Comparison of ENCODE assay signal across 8 mouse cellular contexts in the genomic region with DNA sequence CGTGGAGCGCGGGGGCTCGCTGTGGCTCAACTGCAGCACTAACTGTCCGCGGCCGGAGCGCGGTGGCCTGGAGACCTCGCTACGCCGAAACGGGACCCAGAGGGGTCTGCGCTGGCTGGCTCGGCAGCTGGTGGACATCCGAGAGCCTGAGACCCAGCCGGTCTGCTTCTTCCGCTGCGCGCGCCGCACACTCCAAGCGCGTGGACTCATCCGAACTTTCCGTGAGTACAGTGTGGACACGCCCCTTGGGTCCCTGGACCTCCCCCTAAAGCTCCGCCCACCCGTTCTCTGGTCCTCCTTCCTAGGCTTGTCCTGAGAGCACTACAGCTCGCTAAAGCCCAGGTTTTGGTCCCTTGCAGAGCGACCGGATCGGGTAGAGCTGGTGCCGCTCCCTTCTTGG. TPM values are rescaled to one million over a fixed set of nuclear protein-coding genes. Genes with fewer than 3 reads are reported as not detected.
DNase-seq lines count a peak whose midpoint lies in the region; ATAC-seq lines count a peak whose summit lies in the region.

No protein-coding gene starts in this region.

- H3K9ac ChIP-seq in embryonic facial prominence, embryonic 11.5 days (replicated peaks; ENCODE audit: low read length) = peak overlapping the region; percentile 15; the same call in 1 of the 2 replicates
- H3K9ac ChIP-seq in kidney, embryonic 14.5 days (ENCODE audit: low read depth, low read length) = peak overlapping the region; percentile 50; the same call in 1 of the 2 replicates
- H3K9ac ChIP-seq in liver, embryonic 13.5 days = peak overlapping the region; percentile 75

- ATAC-seq in embryonic facial prominence, embryonic 11.5 days (replicated peaks; ENCODE audit: insufficient number of reproducible peaks, low FRiP score, low TSS enrichment, low read depth) = no peak
- ATAC-seq in kidney, embryonic 14.5 days (ENCODE audit: low FRiP score, low TSS enrichment) = peak; percentile 65
- peak; percentile 49 for ATAC-seq in liver, embryonic 13.5 days (ENCODE audit: low read depth)

- peak overlapping the region; percentile 63 for H3K4me2 ChIP-seq in embryonic facial prominence, embryonic 11.5 days (ENCODE audit: low read depth, low read length)
- H3K4me2 ChIP-seq in kidney, embryonic 14.5 days (replicated peaks; ENCODE audit: low read depth, low read length) = peak overlapping the region; percentile 89
- H3K4me2 ChIP-seq in liver, embryonic 13.5 days = peak overlapping the region; percentile 99

- peak overlapping the region; percentile 39 for H3K4me3 ChIP-seq in embryonic facial prominence, embryonic 11.5 days (ENCODE audit: low read depth, low read length)
- H3K4me3 ChIP-seq in heart, embryonic 10.5 days = peak overlapping the region; percentile 66
- H3K4me3 ChIP-seq in kidney, embryonic 14.5 days (ENCODE audit: low read length) = peak overlapping the region; percentile 47
- peak overlapping the region; percentile 75 for H3K4me3 ChIP-seq in liver, embryonic 13.5 days (replicated peaks)

- H3K27ac ChIP-seq in embryonic facial prominence, embryonic 11.5 days (replicated peaks; ENCODE audit: low read depth, low read length) = no peak overlapping the region
- H3K27ac ChIP-seq in heart, embryonic 10.5 days = peak overlapping the region; percentile 5; the same call in 1 of the 2 replicates
- no peak overlapping the region for H3K27ac ChIP-seq in kidney, embryonic 14.5 days (ENCODE audit: low read depth, low read length)
- H3K27ac ChIP-seq in liver, embryonic 13.5 days = no peak overlapping the region

- WGBS in embryonic facial prominence, embryonic 11.5 days = under 1% methylated on average over 34 of the region's 34 CpGs
- WGBS in heart, embryonic 10.5 days = 0% methylated on average over 34 of the region's 34 CpGs
- under 1% methylated on average over 34 of the region's 34 CpGs for WGBS in kidney, embryonic 14.5 days
- under 1% methylated on average over 34 of the region's 34 CpGs for WGBS in liver, embryonic 13.5 days (ENCODE audit: insufficient replicate concordance)

- H3K36me3 ChIP-seq in embryonic facial prominence, embryonic 11.5 days (replicated peaks; ENCODE audit: control insufficient read depth, insufficient read depth, low read depth, low read length) = no peaks in the 10 kb centered on the region
- H3K36me3 ChIP-seq in heart, embryonic 10.5 days = no peaks in the 10 kb centered on the region
- H3K36me3 ChIP-seq in kidney, embryonic 14.5 days (ENCODE audit: control insufficient read depth, insufficient read depth, low read length) = no peaks in the 10 kb centered on the region
- H3K36me3 ChIP-seq in liver, embryonic 13.5 days = no peaks in the 10 kb centered on the region

- peaks cover 6% of the 10 kb centered on the region for H3K4me1 ChIP-seq in embryonic facial prominence, embryonic 11.5 days (ENCODE audit: control insufficient read depth, insufficient read depth, low read length)
- peaks cover 77% of the 10 kb centered on the region for H3K4me1 ChIP-seq in heart, embryonic 10.5 days
- peaks cover 52% of the 10 kb centered on the region for H3K4me1 ChIP-seq in kidney, embryonic 14.5 days (ENCODE audit: control insufficient read depth, insufficient read depth, low read length)
- peaks cover 83% of the 10 kb centered on the region for H3K4me1 ChIP-seq in liver, embryonic 13.5 days (replicated peaks)

- no peaks in the 10 kb centered on the region for H3K9me3 ChIP-seq in embryonic facial prominence, embryonic 11.5 days (replicated peaks; ENCODE audit: control insufficient read depth, low read length)
- H3K9me3 ChIP-seq in heart, embryonic 10.5 days = no peaks in the 10 kb centered on the region
- no peaks in the 10 kb centered on the region for H3K9me3 ChIP-seq in kidney, embryonic 14.5 days (ENCODE audit: control insufficient read depth, low read length)
- no peaks in the 10 kb centered on the region for H3K9me3 ChIP-seq in liver, embryonic 13.5 days (replicated peaks)

- H3K27me3 ChIP-seq in embryonic facial prominence, embryonic 11.5 days (ENCODE audit: control insufficient read depth, insufficient read depth, low read length) = peaks cover 66% of the 10 kb centered on the region
- H3K27me3 ChIP-seq in heart, embryonic 10.5 days (ENCODE audit: insufficient read depth, poor library complexity, severe bottlenecking) = peaks cover 91% of the 10 kb centered on the region
- peaks cover 76% of the 10 kb centered on the region for H3K27me3 ChIP-seq in kidney, embryonic 14.5 days (ENCODE audit: control insufficient read depth, insufficient read depth, low read length)
- peaks cover 66% of the 10 kb centered on the region for H3K27me3 ChIP-seq in liver, embryonic 13.5 days

- peak; percentile 89 for DNase-seq in 416B (ENCODE audit: low read depth)
- peak; percentile 95 for DNase-seq in R1 (ENCODE audit: low read depth, low spot score)
- DNase-seq in embryonic facial prominence, embryonic 11.5 days (ENCODE audit: low spot score) = peak; percentile 87
- DNase-seq in heart, embryonic 10.5 days (ENCODE audit: low spot score) = peak; percentile 93
- peak; percentile 88 for DNase-seq in liver, embryonic 13.5 days
- peak; percentile 91 for DNase-seq in naive thymus-derived CD4-positive, alpha-beta T cell, adult 2 months (ENCODE audit: low read depth)
- peak; percentile 78 for DNase-seq in testis, postnatal 14 days (ENCODE audit: low spot score)

RNA-seq across cellular contexts. Expression of a gene that starts 1.3 kb away (rescaled TPM):
- not detected in 2 replicates for polyA plus RNA-seq in embryonic facial prominence, embryonic 11.5 days (2014; fragmentation: Nextera tagmentation; extraction: Ambion mirVana)
- polyA plus RNA-seq in heart, embryonic 10.5 days (2016; fragmentation: Nextera tagmentation; extraction: Ambion mirVana) = 0.06 and 0.09 TPM in 2 replicates
- 0.20 TPM in 1 of 2 replicates, not detected in the other for polyA plus RNA-seq in kidney, embryonic 14.5 days (2014; fragmentation: Nextera tagmentation; extraction: Ambion mirVana)
- polyA plus RNA-seq in liver, embryonic 13.5 days (2015; fragmentation: Nextera tagmentation; extraction: Ambion mirVana) = 0.21 and 0.29 TPM in 2 replicates

RNA-seq across cellular contexts. Expression of a gene that starts 4.0 kb away (rescaled TPM):
- 5.6 and 6.1 TPM in 2 replicates for polyA plus RNA-seq in embryonic facial prominence, embryonic 11.5 days (2014; fragmentation: Nextera tagmentation; extraction: Ambion mirVana)
- polyA plus RNA-seq in heart, embryonic 10.5 days (2016; fragmentation: Nextera tagmentation; extraction: Ambion mirVana) = 15.2 and 19.9 TPM in 2 replicates
- polyA plus RNA-seq in kidney, embryonic 14.5 days (2014; fragmentation: Nextera tagmentation; extraction: Ambion mirVana) = 0.45 and 0.49 TPM in 2 replicates
- polyA plus RNA-seq in liver, embryonic 13.5 days (2015; fragmentation: Nextera tagmentation; extraction: Ambion mirVana) = 244 and 254 TPM in 2 replicates

RNA-seq across cellular contexts. Expression of a gene that starts 17.4 kb away (rescaled TPM):
- 4.5 and 5.8 TPM in 2 replicates for polyA plus RNA-seq in embryonic facial prominence, embryonic 11.5 days (2014; fragmentation: Nextera tagmentation; extraction: Ambion mirVana)
- 7.7 and 9.7 TPM in 2 replicates for polyA plus RNA-seq in heart, embryonic 10.5 days (2016; fragmentation: Nextera tagmentation; extraction: Ambion mirVana)
- 7.1 and 10.3 TPM in 2 replicates for polyA plus RNA-seq in kidney, embryonic 14.5 days (2014; fragmentation: Nextera tagmentation; extraction: Ambion mirVana)
- 9.6 and 9.7 TPM in 2 replicates for polyA plus RNA-seq in liver, embryonic 13.5 days (2015; fragmentation: Nextera tagmentation; extraction: Ambion mirVana)

RNA-seq across cellular contexts. Expression of a gene that starts 30.6 kb away (rescaled TPM):
- 139 and 147 TPM in 2 replicates for polyA plus RNA-seq in embryonic facial prominence, embryonic 11.5 days (2014; fragmentation: Nextera tagmentation; extraction: Ambion mirVana)
- polyA plus RNA-seq in heart, embryonic 10.5 days (2016; fragmentation: Nextera tagmentation; extraction: Ambion mirVana) = 157 and 162 TPM in 2 replicates
- polyA plus RNA-seq in kidney, embryonic 14.5 days (2014; fragmentation: Nextera tagmentation; extraction: Ambion mirVana) = 145 and 146 TPM in 2 replicates
- 81.2 and 84.0 TPM in 2 replicates for polyA plus RNA-seq in liver, embryonic 13.5 days (2015; fragmentation: Nextera tagmentation; extraction: Ambion mirVana)

RNA-seq across cellular contexts. Expression of a gene that starts 33.8 kb away (rescaled TPM):
- 0.80 and 2.2 TPM in 2 replicates for polyA plus RNA-seq in embryonic facial prominence, embryonic 11.5 days (2014; fragmentation: Nextera tagmentation; extraction: Ambion mirVana)
- polyA plus RNA-seq in heart, embryonic 10.5 days (2016; fragmentation: Nextera tagmentation; extraction: Ambion mirVana) = 1.0 and 1.9 TPM in 2 replicates
- polyA plus RNA-seq in kidney, embryonic 14.5 days (2014; fragmentation: Nextera tagmentation; extraction: Ambion mirVana) = 2.1 TPM in 1 of 2 replicates, not detected in the other
- 0.38 TPM in 1 of 2 replicates, not detected in the other for polyA plus RNA-seq in liver, embryonic 13.5 days (2015; fragmentation: Nextera tagmentation; extraction: Ambion mirVana)

Comparison
In these comparisons a context has a peak if more than half of its experiments do, and no peak if none do; other contexts are left out.
1. H3K9ac ChIP-seq: peak in every context shown above with its lines; median percentile 75 in liver, embryonic 13.5 days; 50 in kidney, embryonic 14.5 days; 15 in embryonic facial prominence, embryonic 11.5 days.
2. RNA of a gene that starts 4.0 kb away (polyA plus RNA-seq): 244 to 254 TPM in liver, embryonic 13.5 days; 15.2 to 19.9 TPM in heart, embryonic 10.5 days, 5.6 to 6.1 TPM in embryonic facial prominence, embryonic 11.5 days and 0.45 to 0.49 TPM in kidney, embryonic 14.5 days; every median in the first group is over 10 times any median in the second.
3. Peak in every context shown above with its lines, with median percentiles within 50 percentile points of each other: DNase-seq, H3K4me2 ChIP-seq and H3K4me3 ChIP-seq.